Mouse (Mus musculus) lung, postnatal 25 days (tissue): ENCODE results near the gene AL731706.2.
"Not testable (repeated sequence)": the region's sequence is repeated elsewhere in the genome, so short reads cannot be mapped to it uniquely, and the experiment has no call there.

Experiments
- DNase-seq: peaks from one replicate; pipeline ENCODE4 v3.0.0; 2022; ENCODE audit warnings: low spot score

AL731706.2 gene

DNA sequence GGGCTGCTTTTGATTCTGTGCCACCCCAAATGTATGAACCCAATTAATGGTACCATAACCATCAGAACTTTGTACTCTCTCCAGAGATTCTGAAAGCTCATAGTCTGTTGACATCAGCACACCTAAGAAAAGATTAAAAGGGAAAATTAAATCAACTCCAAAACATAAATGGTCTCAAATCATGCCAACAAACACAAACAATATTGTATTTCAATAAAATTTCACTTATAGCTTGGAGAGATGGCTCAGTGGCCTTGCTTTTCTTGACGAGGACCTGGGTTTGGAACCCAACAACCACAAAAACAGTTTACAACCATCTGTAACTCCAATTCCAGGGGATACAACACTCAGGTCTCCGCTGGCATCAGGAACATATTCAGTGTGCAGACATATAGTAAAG, at the start of gene AL731706.2:
Gene AL731706.2, minus strand, starts transcription at position 101 of the 400 bp plus-strand sequence.
- DNase-seq = no peak

DNA sequence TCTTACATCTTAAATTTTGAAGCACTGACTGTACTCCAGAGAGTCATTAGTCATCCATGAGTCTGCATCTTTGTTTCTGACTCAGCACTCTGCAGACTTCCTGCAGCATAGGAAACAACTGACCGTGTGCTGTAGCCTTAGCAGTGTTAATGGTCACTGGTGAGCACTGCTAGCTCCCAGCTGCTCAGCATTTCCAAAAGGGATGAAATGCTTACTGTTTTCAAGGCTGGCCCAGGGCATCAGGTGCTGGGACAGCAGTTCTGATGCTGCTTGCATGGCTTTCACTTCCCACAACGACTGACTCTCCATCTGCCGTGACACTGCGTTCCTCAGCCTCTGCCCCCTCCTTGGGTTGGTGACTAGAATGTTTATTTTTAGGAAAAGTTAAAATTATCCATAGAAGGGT, 35.5 kb upstream of the AL731706.2 start:
- no peak for DNase-seq

DNA sequence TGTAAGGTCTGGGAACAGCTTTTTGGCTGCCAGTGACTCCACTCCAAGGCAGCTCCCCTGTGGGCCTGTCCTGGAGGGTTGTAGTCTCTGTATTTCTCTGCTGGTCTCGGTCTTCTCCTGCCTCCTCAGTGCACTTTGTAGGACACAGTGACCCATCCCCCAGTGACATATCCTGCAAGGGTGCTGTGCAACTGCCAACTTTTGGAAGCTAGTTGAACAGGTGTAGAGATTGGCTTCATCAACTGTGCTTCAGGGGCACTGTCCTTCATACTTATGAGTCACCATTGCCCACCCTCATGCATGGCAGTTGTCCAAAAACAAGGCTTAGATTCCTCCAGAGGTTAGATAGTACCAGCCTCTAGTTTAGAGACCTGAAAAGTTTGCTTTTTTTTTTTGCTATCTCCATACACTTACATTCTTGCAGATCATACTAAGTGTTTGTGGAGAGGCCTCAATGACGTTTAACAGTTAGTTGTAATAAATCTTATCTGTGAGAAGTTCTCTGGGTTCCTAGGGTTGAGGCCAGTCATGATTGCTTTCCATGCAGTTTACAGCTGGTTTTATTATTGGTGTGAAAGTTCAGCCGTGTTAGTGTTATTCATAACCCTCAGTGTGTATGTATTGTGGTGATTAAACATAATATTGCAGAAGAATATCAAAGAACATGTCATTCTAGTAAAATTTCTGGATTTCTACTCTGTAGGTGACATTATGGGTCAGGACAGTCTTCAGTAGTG, 34.9 kb upstream of the AL731706.2 start:
- DNase-seq = no peak

DNA sequence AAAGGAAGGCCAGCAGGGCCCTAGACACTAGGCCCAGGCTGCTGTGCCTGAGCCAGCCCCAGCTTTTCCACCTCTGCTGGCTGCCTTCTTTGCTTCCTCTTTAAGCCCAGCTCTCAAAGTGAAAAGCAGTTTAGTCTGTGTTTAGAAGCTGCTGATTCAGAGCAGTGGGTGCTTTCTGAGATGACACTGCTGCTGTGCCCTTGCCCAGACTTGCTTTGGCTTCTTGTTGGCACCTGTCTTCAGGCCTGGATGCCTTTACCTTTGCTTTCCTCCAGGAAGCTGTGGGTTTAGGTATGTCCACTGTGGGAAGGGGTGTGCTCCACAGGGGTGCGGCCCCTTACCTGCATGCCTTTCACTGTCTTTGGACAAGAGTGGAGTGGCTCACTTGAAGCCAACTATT, 34.0 kb upstream of the AL731706.2 start:
- no peak for DNase-seq

DNA sequence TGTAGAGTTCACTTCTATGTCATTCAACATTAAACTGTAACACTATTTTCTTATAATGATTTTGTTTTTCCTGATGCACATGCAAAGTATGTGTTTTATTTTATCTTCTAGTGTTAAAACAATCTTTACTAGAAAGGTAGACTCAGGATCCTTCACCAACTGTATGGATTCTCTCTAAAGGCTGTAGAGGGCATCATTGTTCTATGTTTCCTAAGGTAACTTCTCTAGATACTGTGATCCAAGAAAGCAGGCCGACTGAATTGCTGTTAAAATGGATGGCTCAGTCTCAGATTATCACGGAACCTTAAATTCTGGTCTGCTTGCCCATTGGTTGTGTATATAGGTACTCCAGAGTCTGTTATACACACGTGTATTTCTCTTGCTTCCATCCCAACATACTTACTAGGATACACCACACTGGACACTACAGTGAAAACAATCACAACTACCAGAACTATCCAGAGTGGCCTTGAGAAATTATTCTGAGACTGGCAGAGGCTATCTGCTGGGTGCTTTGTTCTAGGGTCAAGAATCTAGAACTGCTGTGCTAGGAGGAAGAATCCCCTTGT, 28.9 kb upstream of the AL731706.2 start:
- DNase-seq = peak; percentile 24

DNA sequence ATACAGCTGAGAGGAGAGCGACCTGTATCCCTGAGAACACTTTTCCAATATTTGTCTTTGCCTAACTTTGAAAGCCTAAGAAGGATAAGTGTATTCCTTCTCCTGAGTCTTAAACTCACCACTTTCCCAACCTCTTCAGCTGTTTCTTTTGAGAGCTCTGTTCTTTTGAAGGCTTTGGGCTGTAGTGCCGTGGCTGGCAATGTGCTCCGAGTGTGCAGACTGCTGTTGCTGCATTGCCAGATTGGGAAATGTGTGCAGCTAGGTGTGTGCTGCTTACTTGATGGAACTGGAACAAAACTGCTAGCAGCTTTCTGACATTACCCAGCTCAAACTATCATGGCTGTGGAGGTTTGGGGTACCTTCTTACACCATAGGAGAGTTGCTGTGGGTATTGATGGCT, 27.5 kb upstream of the AL731706.2 start:
- peak; percentile 35 for DNase-seq

DNA sequence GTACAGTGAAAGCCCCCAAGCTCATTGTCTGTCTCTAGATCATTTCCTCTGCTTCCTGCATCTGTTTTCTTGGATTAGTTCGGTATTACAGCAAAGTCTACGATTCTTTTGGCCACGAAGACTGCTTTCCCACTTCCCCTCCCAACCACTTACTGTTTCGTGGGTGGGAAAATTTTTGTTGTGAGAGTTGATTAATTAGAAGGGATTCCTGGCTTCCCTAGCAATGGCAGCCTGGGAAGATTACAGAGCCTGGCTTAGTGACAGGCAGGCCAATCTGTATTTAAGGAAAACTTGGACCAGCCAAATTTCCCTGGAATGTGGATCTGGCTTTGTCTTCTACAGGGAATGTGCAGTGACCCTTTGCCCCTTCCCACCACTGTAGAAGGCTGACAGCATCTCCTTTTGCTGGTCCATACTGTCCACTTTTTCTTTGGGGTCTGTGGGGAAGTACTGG, 26.5 kb upstream of the AL731706.2 start:
- DNase-seq = no peak

DNA sequence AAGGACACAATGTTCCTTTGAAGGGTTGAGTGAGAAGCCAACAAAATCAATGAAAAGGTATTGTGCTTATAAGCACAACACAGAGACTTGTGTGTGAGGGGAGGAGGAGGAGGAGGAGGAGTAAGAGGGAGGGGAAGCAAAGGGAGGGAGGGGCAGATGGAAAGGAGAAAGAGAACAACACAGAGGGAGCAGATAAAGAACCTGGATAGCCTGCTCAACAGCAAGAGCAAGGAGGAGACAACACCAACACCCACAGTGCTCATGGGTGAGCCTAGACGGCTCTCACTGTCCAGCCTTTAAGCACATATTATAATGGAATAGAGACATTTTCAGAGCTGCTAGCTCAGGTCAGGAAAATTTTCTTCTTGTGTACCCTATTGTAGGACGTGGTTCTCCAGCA, 23.8 kb upstream of the AL731706.2 start:
- no peak for DNase-seq

DNA sequence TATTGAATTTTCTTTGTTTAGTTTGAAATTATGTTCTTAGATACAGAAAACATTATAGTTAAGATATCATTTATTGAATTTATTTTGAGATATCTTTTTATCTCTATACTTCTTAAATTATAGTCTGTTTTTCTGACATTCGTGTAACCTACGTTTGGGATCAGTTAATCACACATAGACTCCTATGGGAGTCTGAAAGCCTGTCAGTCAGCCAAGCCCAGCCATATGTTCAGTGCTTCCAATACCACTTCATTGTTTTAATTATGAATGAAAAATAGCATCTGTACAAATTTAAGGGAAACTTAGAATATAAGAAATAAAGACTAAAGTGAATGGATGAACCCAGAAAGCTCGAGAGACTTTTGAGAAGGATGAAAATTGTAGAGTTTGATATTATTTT, 23.1 kb upstream of the AL731706.2 start:
- no peak for DNase-seq

DNA sequence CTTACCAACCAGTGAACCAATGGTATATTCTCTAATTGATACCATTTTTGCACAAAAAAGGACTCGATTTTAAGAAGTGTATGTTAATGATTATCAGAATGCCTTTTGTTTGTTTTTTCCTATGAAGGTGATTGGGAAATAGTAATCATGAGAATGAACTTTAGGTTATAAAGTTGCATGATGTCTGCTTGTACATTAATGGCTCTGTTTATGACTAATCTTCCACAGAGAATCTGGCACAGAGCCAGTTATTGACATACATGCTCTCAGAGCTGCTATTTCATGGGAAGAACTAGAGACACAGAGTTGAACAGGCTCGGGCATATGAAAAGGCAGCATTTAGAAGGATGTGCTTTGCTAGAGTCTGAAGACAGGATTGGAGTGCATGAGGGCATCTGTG, 10.7 kb upstream of the AL731706.2 start:
- DNase-seq = no peak

DNA sequence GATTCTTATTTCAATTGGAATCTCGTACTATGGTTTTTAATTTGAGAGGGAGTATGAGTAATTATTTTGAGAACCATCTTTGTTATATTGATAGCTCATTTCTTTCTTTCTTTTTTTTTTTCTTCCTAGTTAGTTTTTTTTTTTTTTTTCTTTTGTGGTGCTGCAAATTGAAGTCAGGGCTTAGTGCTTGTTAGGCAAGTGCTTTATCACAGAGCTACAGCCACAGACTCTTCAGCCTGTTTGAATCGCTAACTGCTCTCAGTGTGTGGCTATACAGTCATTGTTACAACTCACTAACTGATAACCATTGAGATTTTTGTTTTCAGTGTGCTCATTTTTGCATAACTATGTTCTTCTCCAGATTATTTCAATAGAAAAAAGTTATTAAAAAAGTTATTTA, 9.0 kb upstream of the AL731706.2 start:
- no peak for DNase-seq

DNA sequence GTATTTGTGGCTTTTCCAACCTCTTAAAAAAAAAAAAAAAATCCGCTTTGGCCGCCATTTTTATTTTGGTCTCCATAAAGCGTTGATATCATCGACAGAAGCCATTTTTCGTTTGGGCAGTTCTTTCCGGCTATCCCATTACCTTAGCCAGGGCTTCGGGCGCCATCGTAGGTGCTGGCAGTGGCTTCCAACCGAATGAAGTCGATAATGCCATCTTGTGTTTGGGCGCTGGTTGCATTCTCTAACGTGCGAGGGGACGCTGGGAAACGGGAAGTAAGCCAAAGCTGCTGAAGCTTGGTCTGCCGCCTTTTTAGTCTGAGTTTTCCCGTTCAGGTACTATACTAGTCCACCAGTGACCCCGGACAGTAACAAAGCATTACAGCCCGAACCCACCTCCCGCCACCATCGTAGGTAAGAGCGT, 6.5 kb upstream of the AL731706.2 start:
- peak; percentile 98 for DNase-seq

DNA sequence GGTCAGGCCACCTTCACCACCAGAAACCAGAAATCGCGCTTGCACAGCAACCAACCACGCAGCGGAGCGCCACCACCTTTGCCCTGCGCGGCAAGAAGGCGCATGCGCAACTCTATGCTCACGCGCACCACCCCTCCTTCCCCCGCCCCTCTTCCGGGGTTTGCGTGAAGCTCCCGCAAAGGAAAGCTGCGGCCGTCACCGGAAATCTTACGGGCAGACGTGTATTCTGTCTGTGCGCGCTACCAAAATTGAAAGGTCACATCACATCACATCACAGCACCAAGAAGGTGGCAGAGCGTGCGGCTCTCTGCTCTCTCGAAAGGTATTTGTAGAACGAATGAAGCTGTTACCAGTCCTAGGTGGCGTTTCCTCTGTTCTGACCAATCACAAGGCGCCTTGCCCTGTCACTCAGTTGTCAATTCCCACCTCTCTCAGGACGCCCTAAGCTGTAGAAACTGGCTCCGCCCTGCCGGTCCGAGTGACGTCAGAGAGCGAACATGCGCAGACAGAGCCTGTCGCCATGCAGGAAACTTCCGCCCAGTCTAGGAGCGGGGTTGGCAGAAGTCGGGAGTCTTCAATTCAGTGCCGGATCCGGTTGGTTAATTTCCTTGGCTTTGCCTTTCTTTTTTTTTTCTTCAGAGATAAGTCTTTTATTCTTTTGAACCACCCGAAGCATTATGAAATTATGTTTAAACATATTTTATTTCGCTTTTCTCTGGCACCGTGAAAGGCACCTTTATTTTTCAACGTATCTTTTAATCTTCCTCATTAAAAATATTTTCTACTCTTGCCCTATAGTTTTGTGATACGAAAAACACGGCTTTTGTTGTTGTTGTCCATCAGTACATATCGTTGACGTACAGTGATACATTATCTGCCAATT, 5.8 kb upstream of the AL731706.2 start, which contains the start of the genes Slx4ip, AL731706.1 and Mkks:
Gene Slx4ip, plus strand, starts transcription at position 151 of the 883 bp plus-strand sequence.
Gene AL731706.1, minus strand, starts transcription at position 322 of the 883 bp plus-strand sequence.
Gene Mkks, minus strand, starts transcription at position 322 of the 883 bp plus-strand sequence.
- DNase-seq = peak; percentile 100

DNA sequence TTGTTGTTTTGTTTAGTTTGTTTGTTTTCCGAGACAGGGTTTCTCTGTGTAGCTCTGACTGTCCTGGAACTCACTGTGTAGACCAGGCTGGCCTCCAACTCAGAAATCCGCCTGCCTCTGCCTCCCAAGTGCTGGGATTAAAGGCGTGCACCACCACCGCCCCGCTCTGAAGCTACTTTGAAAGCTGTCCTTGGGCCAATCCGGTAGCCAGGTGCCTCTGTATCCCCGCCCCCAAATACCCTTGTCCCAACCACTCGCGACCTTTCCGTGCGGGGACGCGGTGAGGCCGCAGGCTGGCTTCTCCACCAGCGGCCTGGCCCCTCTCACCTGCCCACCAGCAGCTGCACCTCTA, 5.2 kb upstream of the AL731706.2 start:
- DNase-seq = not testable (repeated sequence)

DNA sequence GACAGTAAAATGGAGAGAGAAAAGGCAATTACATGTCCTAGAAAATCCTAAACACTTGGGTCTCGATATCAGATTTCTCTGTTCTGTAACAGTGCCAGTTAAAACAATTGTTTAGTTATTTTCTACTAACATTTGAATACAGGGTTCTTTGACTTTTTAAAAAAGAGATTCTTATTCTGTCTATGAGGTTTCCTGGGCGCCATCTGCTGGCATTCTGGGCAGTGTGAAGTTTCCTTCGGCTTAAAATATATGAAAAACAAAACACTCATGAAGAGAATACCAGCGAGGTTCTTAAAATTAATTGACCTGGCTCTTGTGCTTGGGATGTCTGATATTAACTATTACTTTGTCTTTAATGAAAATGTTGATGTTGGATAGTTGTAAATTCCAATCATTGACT, 1.4 kb upstream of the AL731706.2 start:
- no peak for DNase-seq

DNA sequence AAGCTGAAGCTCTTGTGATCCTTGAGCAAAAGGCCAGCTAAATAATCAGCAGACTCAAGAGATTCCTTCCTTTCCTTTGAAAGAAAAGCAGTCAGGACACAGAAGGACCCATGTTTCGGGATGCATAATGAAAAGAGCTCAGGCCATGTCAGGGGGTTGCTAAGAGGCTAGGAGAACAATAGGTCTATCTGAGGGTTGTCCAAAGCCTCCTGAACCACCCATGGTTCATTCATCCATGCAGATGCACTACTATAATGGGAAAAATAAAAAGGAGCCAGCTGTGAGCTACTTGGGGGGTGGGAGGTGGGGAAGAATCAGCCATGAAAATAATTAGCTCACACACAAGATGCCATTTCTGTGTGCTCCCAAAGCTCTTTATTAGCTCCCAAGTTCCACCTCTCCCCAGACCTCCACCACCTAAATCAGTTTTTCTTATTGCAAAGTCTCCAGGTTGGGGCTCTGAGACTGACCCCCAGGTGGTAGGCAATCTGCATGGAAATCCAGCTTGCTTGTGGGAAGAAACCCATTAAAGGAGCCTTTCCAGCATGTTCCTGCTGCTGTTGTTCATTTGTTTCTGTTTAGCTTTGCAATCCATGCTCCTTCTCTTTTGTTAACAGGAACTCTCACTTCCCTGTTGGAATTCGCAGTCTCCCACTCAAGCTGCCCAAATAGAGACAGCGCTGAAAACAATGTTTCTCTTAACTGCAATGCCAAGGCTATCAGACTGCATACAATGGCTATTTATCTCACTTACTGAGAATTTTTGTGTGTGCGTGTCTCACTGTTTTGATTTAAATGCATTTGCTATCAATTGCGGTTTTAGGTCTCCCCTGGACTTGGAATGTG, 30.7 kb downstream of the AL731706.2 start:
- DNase-seq = no peak

DNA sequence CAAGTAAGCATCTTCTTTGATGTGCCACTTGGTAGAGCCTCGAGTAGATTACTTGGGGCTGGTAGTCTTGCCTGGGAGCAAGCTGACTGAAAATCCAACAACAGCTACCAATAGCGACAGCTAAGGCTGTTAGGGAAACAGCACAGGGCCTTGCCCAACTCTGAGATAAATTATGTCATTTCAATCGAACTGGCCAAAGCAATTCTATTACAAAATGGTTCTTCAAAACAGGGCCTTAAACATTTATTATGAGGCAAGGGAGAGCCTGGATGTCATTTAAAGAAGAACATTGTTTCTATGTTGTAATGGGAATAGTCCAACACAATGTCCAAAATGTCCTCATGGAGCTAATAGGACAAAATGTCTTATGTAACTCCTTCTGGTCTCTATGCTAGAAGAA, 35.1 kb downstream of the AL731706.2 start:
- no peak for DNase-seq

DNA sequence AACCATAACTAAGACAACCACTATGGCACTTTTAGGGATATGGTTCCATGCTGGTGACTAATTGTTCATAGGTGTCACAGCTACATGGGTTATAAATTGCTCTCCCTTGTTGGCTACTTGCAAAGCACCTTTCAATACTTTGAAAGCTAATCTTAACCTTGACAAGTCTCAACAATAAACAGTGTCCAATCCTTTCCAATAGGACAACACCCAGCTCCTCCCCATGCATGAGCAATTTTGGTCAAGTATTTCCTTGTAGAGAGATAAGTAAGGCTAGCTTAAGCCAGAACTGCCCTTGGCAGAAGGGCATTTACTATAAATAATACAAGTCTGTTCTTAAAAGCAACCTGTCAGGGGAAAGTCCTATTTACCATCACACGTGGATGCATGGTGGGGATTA, 47.5 kb downstream of the AL731706.2 start:
- no peak for DNase-seq

DNA sequence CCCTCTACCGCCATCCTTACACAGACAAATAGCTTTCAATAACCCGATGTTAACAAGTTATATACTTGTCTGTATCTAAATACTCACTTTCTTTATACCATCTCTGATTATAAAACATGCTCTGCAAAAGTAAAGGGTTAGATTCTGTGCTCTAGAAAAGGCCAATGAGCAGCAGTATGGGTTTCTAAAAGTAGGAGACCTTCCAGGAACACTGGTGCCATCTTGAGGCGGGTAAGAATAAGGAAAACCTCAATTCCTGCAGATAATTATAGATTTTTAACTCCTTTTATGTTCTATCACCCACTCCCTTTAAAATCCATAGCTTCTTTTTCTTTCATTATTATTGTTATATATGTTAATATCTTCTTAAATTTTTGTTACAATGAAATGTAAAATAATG, 49.6 kb downstream of the AL731706.2 start:
- no peak for DNase-seq
